Mouse (Mus musculus) CH12F3 (cell line): ENCODE results near the gene Trim47.

Experiments
- in situ Hi-C: fragments of 300-500 bp; cut with MboI; formaldehyde crosslinking; loops from 2 replicates; pipeline ENCODE4 v1.14.3; 2020; ENCODE audit warnings: low sequenced_read_pairs

The Trim47 gene

GRCm38 (mm10) chr11:116127156-116127980 lies at the start of gene Trim47:
TSS of gene Trim47 (minus strand) at chr11:116127210.
- in situ Hi-C loops, result no loop called here

GRCm38 (mm10) chr11:116176010-116176409 lies 49.0 kb upstream of the Trim47 start:
- in situ Hi-C loops, result no loop called here

GRCm38 (mm10) chr11:116174775-116175448 lies 47.9 kb upstream of the Trim47 start:
- in situ Hi-C loops, result no loop called here

GRCm38 (mm10) chr11:116171959-116172358 lies 44.9 kb upstream of the Trim47 start:
- in situ Hi-C loops, result no loop called here

GRCm38 (mm10) chr11:116170003-116170800 lies 43.2 kb upstream of the Trim47 start:
- in situ Hi-C loops, result no loop called here

- in situ Hi-C loops, result no loop called here
These were observed 42.2 kb upstream of the Trim47 start for GRCm38 (mm10) chr11:116169214-116169613.

- in situ Hi-C loops, result no loop called here
These were observed 41.0 kb upstream of the Trim47 start, which contains the start of gene Fbf1 for GRCm38 (mm10) chr11:116167884-116168439. TSS of gene Fbf1 (minus strand) at chr11:116168166.

- in situ Hi-C loops, result no loop called here
These were observed 40.2 kb upstream of the Trim47 start for GRCm38 (mm10) chr11:116167232-116167631.

- in situ Hi-C loops, result no loop called here
These were observed 36.0 kb upstream of the Trim47 start for GRCm38 (mm10) chr11:116163002-116163401.

- in situ Hi-C loops, result no loop called here
These were observed 35.1 kb upstream of the Trim47 start for GRCm38 (mm10) chr11:116162146-116162545.

- in situ Hi-C loops, result no loop called here
These were observed 34.3 kb upstream of the Trim47 start for GRCm38 (mm10) chr11:116161312-116161711.

- in situ Hi-C loops, result no loop called here
These were observed 23.9 kb upstream of the Trim47 start for GRCm38 (mm10) chr11:116150960-116151359.

GRCm38 (mm10) chr11:116149341-116149740 lies 22.3 kb upstream of the Trim47 start:
- in situ Hi-C loops, result no loop called here

GRCm38 (mm10) chr11:116148761-116149221 lies 21.8 kb upstream of the Trim47 start:
- in situ Hi-C loops, result no loop called here

- in situ Hi-C loops, result no loop called here
These were observed 19.4 kb upstream of the Trim47 start for GRCm38 (mm10) chr11:116146294-116146985.

GRCm38 (mm10) chr11:116145481-116146293 lies 18.7 kb upstream of the Trim47 start:
- in situ Hi-C loops, result no loop called here

GRCm38 (mm10) chr11:116143468-116143867 lies 16.5 kb upstream of the Trim47 start:
- in situ Hi-C loops, result no loop called here

- in situ Hi-C loops, result no loop called here
These were observed 15.4 kb upstream of the Trim47 start for GRCm38 (mm10) chr11:116142211-116142991.
